Mouse (Mus musculus) MEL-GATA-1-ER (cell line): Measurements from ENCODE around the gene Vpreb3.
"Not testable (repeated sequence)": the region's sequence is repeated elsewhere in the genome, so short reads cannot be mapped to it uniquely, and the experiment has no call there.

Experiments used
- DNase-seq: peaks from one replicate; pipeline ENCODE4 v3.0.0-alpha.2; 2012; ENCODE audit warnings: low read depth; ENCODE audit errors: extremely low read depth

Gene Vpreb3

DNA sequence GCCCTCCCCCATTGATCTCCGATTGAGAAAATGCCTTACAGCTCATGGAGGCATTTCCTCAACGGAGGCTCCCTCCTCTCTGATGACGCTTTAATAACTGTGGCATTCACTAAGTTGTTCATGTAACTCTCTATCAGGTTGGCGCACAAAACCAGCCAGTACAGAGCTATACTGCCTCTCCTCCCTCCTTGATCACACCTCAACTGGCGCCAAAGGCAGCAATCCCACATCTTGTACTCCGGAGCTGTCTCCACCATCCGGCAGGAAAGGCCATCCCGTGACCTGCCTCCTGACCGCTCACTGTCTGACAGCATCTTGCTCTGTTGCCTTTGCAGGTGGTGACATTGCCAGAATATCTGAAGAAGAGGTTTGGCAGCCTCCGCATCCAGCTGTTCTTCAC lies 31.0 kb downstream of the Vpreb3 start:
- DNase-seq: no peak

DNA sequence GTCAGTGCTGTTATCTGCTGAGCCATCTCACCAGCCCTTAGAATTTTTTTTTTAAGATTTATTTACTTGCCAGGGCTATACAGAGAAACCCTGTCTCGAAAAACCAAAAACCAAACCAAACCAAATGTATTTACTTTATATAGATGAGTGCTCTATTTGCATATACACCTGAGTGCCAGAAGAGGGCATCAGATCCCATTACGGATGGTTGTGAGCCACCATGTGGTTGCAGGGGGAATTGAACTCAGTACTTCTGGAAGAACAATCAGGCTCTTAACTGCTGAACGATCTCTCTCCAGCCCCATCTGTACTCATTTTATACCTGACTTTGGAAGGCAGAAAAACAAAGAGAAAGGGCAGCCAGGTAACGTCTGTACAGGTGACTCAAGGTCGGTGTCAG lies 32.4 kb downstream of the Vpreb3 start:
- DNase-seq: peak; percentile 28

DNA sequence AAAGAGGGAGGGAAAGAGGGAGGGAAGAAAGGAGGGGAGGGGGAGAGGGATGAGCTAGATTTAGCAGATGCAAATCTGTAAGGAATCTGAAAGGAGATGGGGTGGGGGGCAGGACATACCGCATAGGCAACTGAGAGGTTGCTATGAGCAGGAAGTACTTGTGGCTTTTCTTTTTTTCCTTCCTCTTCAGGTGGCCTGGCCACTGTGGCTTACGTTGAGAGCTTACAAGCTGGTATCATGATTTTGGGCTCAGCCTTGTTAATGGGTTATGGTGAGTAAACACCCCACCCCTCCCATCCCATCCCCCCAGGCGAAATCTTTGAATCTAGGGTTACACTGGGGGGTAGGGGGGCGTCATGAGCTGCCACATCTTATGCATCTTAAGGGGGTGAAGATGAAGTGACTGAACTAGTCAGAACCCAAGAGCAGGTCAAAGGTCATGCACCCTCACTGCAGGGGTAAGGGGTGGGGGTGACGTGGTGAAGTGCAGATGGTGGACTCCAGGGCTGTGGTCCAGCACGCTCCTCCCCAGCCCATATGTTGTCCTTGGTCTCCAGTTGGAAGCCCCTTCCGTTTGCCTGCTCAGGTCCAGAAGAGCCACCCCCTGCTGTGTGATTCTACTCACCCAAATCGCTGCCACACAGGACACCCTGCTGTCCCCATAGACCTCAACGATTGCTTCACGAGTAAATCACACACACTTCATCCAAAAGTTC lies 35.4 kb downstream of the Vpreb3 start:
- DNase-seq: no peak

DNA sequence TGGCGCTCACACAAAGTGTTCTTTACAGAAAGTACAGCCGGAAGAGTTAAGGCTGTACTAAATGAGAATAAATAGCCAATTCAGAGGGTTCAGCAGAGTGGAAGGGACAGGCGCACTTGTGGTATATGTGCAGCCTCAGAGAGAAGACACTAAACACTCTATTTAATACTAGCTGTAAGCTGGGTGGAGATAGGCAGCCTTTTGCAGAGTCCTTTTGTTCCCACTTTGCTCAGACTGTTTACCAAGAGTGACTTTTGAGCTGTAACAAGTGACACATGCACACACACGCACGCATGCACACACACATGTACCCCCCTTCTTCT lies 35.9 kb downstream of the Vpreb3 start:
- DNase-seq: no peak

DNA sequence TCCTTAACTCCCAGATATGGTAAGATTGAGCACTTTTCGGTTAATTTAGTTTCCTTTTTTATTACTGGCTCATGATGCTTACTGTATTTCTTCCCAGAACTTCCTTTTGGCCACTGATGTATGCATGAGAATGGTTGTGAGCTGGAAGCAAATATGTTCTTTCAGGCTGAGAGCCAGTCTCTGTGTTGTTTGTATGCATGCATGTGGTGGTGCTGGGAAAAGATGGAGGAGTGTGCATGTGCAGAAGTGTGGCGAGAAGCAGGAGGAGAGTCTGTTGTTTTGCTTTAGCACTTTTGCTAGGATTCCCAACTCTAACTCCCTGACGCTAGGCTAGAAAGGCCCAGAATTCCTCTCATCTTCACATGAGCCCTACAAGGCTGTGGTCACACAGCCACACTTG lies 36.6 kb downstream of the Vpreb3 start:
- no peak for DNase-seq

DNA sequence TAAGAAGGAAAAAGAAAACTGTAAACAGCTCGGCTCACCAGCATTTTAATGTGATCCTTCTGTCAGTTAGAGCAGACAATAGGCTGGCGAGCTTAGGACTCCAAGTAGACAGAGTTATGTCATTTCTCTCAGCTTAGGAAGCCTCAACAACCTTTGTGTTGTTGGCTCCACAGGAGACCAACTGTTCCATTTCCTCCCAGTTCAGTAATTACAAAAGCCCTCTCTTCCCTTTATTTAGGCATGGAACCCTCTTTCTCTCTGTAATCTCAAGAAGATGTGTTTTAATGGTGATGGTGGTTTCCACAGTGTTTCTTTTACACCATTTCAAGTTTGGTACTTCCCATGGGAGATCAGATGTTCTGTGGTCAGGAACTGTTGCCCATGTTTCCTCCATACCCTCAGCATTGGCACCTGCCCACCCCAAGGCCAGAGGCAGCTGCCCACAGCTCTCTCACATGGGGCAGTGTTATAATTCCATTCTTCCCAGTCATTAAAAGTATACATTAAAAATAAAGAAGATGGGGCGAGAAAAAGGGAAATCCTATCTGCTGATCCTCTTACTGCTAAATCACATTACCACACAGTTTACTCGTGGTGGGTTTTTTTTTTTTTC lies 47.7 kb downstream of the Vpreb3 start:
- DNase-seq: no peak

DNA sequence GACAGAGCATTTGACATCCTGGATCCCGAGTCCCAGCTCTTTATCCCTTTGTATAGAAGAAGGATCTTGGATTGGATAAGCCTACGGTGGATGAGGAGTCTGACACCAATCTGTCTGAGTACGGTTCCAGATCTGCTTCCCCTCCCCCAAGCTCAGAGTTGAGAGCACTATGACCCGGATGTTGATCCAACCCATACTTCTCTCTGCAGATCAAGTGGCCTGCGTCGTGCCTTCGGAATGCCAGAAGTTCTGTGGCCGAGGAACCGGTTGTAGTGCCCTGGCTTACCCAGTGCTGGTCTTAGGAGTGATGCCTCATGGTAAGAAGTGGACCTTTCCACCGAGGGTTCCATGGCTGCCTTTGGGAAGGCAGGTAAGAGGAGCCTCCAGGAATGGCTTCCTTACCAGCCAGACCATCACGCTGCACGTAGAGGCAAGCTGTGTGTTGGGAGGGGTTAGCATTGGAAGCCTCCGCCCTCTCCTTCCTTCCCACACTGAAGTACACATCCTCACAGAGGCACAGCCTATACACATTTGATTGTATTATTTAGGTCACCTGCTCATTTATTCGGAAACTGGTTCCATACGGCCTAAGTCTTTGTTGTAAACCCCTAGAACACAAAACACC lies 50.9 kb downstream of the Vpreb3 start:
- DNase-seq: no peak

DNA sequence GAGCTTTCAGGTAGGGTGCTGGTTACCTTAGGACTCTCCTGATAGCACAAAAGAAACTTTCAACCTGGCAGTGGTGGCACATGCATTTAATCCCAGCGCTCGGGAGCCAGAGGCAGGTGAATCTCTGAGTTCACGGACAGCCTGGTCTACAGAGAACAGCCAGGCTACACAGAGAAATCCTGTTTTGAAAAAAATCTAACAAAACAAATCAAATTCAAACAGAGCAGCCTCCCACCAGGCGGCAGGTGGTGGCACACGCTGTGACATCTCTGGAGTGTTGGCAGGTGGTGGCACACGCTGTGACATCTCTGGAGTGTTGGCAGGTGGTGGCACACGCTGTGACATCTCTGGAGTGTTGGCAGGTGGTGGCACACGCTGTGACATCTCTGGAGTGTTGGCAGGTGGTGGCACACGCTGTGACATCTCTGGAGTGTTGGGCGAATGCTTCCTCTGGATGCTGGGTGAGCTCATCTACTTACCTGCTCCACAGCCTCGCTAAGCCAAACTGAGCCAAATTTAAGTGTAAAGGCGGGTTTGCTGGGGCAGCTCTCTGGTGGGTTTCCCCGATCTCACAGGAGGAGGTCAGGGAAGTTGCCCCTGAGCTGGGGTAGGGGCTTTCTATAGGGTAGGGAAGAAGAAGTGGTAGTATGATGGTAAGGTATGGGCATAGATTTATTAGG lies 51.8 kb downstream of the Vpreb3 start:
- DNase-seq: not testable (repeated sequence)

DNA sequence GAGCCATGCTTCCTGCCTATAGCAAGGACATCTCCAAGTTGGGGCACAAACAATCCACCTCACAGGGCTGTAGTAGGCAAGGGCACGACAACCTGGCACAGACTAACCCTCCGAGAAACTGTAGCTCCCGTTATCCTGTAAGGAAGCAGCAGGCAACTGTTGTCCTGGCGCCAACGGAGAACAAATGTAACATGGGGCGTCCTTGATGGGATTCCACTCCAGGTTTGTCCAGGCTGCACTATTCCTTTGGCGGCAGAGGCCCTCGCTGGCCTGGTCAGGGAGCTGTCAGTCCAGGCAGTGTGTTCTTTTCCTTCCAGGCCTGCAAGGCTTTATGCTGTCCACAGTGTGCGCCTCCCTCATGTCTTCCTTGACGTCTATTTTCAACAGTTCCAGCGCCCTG lies 52.6 kb downstream of the Vpreb3 start:
- DNase-seq: no peak

DNA sequence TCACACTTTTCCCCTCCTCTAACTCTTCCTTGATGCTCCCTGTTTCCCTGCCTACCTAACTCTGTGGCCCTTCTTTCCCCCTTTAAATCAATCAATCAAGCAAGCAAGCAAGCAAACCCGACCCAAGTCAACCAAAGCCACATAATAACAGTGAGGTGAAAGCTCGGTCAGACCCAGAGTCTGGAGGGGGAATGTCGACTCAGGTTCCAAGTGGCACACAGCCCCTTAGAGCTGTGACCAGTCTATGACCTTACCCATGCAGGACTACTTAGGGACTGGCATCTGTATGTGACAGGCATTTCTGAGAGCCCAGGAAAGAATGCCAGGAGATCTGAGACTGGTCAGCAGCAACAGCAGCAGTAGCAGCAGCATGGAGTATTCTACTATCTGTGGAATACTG lies 53.5 kb downstream of the Vpreb3 start:
- no peak for DNase-seq
